Mouse (Mus musculus): Measurements from ENCODE around the gene Hhipl1. TPM values are rescaled to one million over a fixed set of nuclear protein-coding genes. Genes with fewer than 3 reads are reported as not detected.

Gene Hhipl1
- polyA plus RNA-seq (2012; rRNA removed): 3.9 and 4.3 TPM in 2 replicates

DNA sequence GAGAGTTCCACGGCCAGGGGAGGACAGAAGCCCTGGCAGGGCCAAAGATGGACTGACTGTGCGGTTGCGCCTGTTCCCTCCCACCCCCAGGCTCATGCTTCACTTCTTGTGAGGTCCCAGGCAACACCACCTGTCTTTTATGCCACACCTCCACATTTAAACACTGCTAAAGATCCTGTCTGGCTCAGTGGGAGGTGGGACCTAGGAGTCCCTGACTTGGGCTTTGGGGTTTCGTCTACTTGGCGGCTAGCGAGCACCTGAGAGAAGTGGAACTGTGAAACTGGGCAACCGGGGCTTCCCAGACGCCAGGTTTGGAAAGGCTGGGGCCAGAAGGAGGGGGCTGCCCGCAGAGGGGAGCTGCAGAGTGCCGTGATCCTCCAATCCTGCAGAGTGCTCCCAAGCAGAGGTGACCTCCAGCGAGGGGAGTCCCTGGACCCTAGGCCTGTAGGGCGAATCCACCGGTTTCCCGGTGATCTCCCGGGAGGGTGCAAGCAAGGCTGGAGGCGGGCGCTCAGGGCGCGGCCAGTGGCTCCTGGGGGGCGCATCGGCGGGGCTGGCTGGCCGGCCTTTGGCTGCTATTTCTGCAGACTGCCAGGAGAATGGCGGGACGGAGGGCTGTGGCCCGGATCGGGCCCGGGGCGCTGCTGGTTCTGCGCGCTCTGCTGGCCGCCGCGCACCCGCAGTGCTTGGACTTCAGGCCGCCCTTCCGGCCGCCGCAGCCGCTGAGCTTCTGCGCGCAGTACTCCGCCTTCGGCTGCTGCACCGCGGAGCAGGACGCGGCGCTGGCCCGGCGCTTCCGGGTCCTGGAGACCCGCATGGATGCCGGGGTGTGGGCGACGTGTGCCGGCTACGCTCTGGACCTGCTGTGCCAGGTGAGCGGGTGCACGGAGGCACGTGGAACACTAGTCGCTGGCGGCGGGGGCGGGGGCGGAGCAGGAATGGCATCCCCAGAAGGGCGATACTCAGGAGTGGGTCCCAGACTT lies at the start of gene Hhipl1:
Gene Hhipl1, plus strand, starts transcription at position 459 of the 983 bp plus-strand sequence.
- 0 out of 2 replicates have a peak, but pooled peaks have one; percentile 37 for TF ChIP-seq POLR2A (IDR thresholded peaks at IDR 0.05; ENCODE audit: borderline replicate concordance, extremely low read depth, insufficient read depth, insufficient read length, poor library complexity, severe bottlenecking)
- no peak for TF ChIP-seq CTCF (IDR thresholded peaks at IDR 0.05; ENCODE audit: borderline replicate concordance, extremely low read depth, insufficient read depth, insufficient read length)
- peak; percentile 70 for DNase-seq (ENCODE audit: low read depth)

DNA sequence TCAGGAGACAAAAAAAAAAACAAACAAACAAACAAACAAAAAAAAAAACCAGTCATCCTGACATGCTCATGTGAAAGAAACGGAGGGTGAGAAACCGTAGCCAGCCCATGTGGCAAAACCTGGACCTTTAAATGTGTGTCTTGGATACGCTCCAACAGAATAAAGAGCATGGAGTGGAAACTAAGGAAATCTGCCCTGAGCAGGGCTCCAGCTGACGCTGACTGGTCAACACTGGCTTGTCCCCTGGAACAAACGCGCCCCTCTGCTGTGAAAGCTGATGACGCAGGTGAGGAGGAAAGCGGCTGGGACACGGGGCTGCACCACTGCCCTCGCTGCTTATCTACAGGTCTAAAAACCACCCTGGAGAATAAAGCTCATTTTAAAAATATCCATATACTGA lies 49.3 kb upstream of the Hhipl1 start:
- DNase-seq (ENCODE audit: low read depth): peak; percentile 73

DNA sequence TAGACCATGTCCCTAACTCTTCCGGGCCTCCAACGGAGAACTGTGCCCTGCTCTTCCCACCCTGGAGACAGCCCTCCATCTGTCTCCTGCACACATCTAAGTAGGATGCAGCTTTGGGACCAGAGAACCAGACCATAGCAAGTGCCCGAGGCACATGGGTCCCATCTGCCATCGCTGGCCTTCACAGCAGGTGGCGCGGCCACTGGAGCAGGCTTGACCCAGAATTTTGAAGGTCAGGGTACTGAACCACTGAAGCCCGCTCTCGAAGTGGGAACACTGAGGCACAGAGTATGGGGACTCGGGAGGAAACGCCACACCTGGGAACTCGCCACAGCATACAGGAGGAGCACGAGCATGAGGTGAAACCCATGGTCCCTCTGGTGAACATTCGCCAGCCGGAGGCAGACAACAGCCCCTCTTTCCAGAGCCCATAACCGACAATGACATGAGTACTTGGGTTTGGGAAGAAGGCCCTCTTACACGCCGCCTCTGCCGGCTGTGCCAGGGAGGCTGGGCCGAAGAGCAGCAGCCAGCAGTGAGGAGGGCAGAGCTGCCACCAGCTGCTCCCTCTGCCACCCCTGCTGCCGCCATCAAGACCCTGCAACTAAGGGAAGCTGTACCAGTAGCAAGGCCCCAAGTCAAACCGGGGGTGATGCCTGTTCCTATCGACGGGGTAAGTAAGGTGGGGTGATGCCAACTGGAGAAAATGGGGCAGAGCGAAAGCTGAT lies 46.6 kb upstream of the Hhipl1 start:
- peak; percentile 58 for DNase-seq (ENCODE audit: low read depth)

More for the DNA sequence above, 49.3 kb upstream of the Hhipl1 start:
- no peak for TF ChIP-seq POLR2A (IDR thresholded peaks at IDR 0.05; ENCODE audit: borderline replicate concordance, extremely low read depth, insufficient read depth, insufficient read length, poor library complexity, severe bottlenecking)
- TF ChIP-seq CTCF (IDR thresholded peaks at IDR 0.05; ENCODE audit: borderline replicate concordance, extremely low read depth, insufficient read depth, insufficient read length): no peak

DNA sequence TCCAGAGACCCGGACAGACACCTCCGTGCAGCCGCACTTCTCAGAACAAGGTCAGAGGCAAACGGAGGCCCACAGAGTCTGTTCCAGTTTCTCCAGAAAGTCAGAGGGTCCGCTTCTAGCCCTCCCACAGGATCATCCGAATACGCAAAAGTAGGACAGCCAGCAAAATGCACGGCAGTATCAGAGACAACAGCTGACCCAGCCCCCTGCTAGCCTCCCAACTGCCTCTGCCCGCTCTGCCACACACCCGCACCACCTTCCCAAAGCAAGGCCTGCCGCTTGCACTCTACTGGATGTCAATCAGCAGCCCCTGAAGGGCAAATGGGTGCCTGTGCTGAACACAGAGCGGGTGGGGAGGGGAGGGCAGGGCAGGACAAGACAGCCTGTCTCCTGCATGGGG lies 45.1 kb upstream of the Hhipl1 start:
- DNase-seq (ENCODE audit: low read depth): no peak
- TF ChIP-seq POLR2A (IDR thresholded peaks at IDR 0.05; ENCODE audit: borderline replicate concordance, extremely low read depth, insufficient read depth, insufficient read length, poor library complexity, severe bottlenecking): no peak
- TF ChIP-seq CTCF (IDR thresholded peaks at IDR 0.05; ENCODE audit: borderline replicate concordance, extremely low read depth, insufficient read depth, insufficient read length): no peak

More for the DNA sequence above, 46.6 kb upstream of the Hhipl1 start:
- TF ChIP-seq POLR2A (IDR thresholded peaks at IDR 0.05; ENCODE audit: borderline replicate concordance, extremely low read depth, insufficient read depth, insufficient read length, poor library complexity, severe bottlenecking): no peak
- no peak for TF ChIP-seq CTCF (IDR thresholded peaks at IDR 0.05; ENCODE audit: borderline replicate concordance, extremely low read depth, insufficient read depth, insufficient read length)

DNA sequence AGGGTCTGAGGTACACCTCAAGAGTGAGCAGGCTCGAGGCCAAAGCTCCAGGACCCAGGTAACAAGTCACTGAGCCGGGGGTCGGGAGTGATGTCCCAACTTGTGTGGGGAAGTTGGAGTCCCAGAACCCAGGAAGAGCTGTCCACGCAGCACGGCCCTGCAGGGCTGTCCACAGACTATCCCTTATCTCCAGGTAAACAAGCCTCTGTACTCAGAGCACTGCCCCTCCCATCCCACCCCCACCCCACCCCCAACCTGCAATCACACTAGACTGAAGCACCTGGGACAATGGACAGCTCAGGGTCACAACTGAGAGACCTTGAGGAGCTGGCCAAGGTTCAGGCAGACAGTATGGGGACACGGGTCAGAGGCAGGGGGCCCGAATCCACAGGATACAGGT lies 41.2 kb upstream of the Hhipl1 start:
- TF ChIP-seq CTCF (IDR thresholded peaks at IDR 0.05; ENCODE audit: borderline replicate concordance, extremely low read depth, insufficient read depth, insufficient read length): no peak
- no peak for TF ChIP-seq POLR2A (IDR thresholded peaks at IDR 0.05; ENCODE audit: borderline replicate concordance, extremely low read depth, insufficient read depth, insufficient read length, poor library complexity, severe bottlenecking)

DNA sequence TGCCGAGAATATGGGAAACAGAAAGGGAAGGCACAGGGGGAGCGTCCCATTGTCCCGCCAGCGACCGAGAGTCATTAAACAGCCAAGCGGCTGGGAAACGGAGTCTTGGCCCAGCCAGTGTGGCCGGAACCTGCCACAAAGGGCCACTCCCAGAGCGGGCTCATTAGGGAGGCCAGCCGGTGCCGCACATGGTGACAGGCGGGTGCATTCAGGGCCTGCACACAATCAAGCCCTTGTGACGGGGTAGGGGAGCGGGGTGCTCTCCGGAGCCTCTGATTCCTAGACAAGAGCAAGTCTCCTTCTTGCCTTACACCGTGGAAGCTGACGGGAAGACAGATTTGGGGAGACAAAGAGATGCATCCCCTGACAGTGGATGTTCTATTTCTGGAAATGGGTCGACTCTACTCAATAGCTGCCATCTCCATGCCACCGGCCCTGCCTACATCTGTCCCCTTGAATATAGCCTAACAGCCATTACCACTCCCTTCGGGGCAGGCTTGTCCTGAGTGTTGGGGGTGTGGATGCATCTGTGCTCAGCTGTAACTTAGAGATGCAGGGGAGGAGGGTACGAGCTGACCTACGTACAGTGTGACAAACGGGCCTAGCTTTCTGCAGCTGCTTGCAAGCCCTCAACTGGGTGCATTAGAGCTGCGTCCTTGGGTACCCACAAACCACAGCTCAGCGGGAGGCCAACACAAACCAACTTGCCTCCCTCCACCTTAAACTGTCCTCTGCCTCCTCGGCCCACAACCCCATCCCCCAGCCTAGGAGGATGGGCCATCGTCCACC lies 40.0 kb upstream of the Hhipl1 start:
- TF ChIP-seq CTCF (IDR thresholded peaks at IDR 0.05; ENCODE audit: borderline replicate concordance, extremely low read depth, insufficient read depth, insufficient read length) (no peak), POLR2A (IDR thresholded peaks at IDR 0.05; ENCODE audit: borderline replicate concordance, extremely low read depth, insufficient read depth, insufficient read length, poor library complexity, severe bottlenecking) (no peak)
- peak; percentile 94 for DNase-seq (ENCODE audit: low read depth)

More for the DNA sequence above, 41.2 kb upstream of the Hhipl1 start:
- DNase-seq (ENCODE audit: low read depth): no peak

DNA sequence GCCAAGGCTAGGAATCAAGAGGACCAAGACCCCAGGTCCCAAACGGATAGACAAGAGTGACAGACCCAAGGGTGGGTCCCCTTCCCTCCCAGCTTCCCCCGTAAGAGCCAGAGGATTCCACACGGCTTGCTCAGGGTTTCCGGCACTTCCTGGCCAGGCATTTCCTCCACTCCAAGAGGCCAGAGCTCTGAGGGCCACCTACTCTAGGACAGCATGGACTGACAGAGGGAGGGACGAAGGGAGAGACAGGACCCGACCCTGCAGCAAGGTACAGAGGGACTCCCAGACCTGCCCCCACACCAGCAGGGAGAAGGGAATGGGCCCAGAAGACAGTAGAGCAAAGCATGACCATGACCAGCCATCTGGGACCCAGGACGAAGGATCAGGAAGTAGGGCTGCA lies 38.4 kb upstream of the Hhipl1 start:
- DNase-seq (ENCODE audit: low read depth): no peak
- TF ChIP-seq CTCF (IDR thresholded peaks at IDR 0.05; ENCODE audit: borderline replicate concordance, extremely low read depth, insufficient read depth, insufficient read length): no peak
- TF ChIP-seq POLR2A (IDR thresholded peaks at IDR 0.05; ENCODE audit: borderline replicate concordance, extremely low read depth, insufficient read depth, insufficient read length, poor library complexity, severe bottlenecking): no peak

DNA sequence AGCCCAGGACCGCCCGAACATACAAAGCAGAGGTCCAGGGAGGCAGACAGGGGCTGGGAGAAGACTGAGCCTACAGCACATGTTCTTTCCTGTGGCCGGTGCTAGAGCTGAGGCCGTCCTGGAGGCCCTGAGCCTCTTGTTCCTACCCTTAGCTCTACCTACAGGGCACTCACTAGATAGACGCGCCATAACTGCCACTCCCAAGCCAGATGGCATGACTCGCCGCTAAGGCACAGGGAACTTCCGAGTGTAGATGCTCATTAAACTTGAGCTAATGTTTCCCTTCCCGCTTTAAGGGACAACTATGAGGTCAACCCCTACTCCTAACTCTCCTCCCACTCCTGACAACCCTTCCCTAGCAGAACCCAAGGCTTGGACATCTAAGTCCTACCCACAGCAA lies 37.1 kb upstream of the Hhipl1 start:
- no peak for TF ChIP-seq CTCF (IDR thresholded peaks at IDR 0.05; ENCODE audit: borderline replicate concordance, extremely low read depth, insufficient read depth, insufficient read length)
- TF ChIP-seq POLR2A (IDR thresholded peaks at IDR 0.05; ENCODE audit: borderline replicate concordance, extremely low read depth, insufficient read depth, insufficient read length, poor library complexity, severe bottlenecking): no peak
- no peak for DNase-seq (ENCODE audit: low read depth)

DNA sequence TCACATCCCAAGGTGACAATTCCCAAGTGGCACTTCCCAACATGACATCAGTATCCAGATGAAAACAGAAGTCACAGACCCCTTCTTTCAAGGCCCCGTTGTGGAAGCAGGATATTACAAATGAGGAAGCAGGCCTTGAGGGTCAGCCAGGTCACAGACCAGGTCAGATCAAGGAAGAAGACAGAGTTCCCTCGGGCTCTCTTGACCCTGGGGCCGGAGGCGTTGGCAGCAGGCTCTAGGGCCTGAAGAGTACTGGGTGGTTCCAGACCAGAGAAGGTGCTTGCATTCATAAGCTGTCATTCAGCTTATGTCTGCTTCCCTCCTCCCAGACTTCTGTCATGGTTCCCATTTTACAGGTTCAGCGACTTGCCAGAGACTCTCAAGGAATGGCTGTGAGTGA lies 36.4 kb upstream of the Hhipl1 start:
- TF ChIP-seq POLR2A (IDR thresholded peaks at IDR 0.05; ENCODE audit: borderline replicate concordance, extremely low read depth, insufficient read depth, insufficient read length, poor library complexity, severe bottlenecking) (no peak), CTCF (IDR thresholded peaks at IDR 0.05; ENCODE audit: borderline replicate concordance, extremely low read depth, insufficient read depth, insufficient read length) (no peak)
- no peak for DNase-seq (ENCODE audit: low read depth)

DNA sequence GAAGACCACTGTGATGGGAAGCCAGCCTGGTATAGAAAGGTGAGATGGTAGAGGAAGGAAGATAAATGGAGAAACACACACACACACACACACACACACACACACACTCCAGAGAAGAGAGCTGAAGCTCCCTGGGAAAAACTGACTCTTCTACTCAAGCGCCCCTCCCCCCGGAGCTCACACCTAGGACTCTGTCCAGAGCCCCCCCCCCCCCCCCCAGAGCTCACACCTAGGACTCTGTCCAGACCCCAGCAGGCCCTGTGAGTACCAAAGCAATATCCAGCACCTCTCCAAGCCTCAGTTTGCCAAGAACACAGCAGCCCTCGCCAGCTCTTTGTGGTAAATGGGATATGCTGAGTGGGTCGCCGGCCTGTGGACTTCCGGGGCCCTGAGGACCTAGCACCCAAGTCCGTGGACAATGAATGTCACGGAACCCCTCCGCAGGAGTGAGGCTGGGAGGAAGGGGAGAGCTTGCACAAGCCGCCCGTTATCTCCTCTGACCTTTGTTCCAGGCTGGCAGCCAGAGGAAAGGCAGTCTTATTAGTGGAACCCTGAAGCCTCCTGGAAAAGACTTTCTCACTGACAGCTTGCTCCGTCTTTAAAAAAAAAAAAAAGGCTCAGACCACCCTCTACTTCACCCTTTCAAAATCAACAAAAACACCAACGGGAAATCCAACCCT lies 35.7 kb upstream of the Hhipl1 start:
- peak; percentile 53 for DNase-seq (ENCODE audit: low read depth)
- TF ChIP-seq CTCF (IDR thresholded peaks at IDR 0.05; ENCODE audit: borderline replicate concordance, extremely low read depth, insufficient read depth, insufficient read length): no peak
- TF ChIP-seq POLR2A (IDR thresholded peaks at IDR 0.05; ENCODE audit: borderline replicate concordance, extremely low read depth, insufficient read depth, insufficient read length, poor library complexity, severe bottlenecking): no peak
